Mouse (Mus musculus) megakaryocyte, embryonic 14.5 days (primary cell): Measurements from ENCODE around the gene Wbp1l.

ENCODE experiments used
- FLI1 ChIP-seq: IDR thresholded peaks from 2 replicates; pipeline ENCODE4 v1.6.1; 2012; ENCODE audit warnings: low read length, inconsistent platforms, mixed read lengths
- GATA1 ChIP-seq: IDR thresholded peaks from 3 replicates; pipeline ENCODE4 v1.6.1; 2012; ENCODE audit warnings: mixed read lengths, low read length, inconsistent platforms, borderline replicate concordance

- TF ChIP-seq GATA1: no peak
- no peak for TF ChIP-seq FLI1
Measured at GRCm38 (mm10) chr19:46672766-46673418, 74.0 kb downstream of the Wbp1l start, which contains the start of gene Cyp17a1.
